Mouse (Mus musculus) limb, embryonic 14.5 days (tissue): ENCODE results near the gene Cend1. TPM values are rescaled to one million over a fixed set of nuclear protein-coding genes. Genes with fewer than 3 reads are reported as not detected.
A peak's percentile ranks its signal among the peaks of the same experiment; 100 is the strongest.

Source experiments
- ATAC-seq: fragments of 200-750 bp; cut with Nextera tagmentation; 2 replicates; pipeline ENCODE4 v1.8.0; 2017; ENCODE audit warnings: low read depth, moderate number of reproducible peaks, moderate TSS enrichment; ENCODE audit not compliant: low FRiP score
- DNase-seq: peaks from one replicate; pipeline ENCODE4 v3.0.0-alpha.2; 2015; ENCODE audit warnings: low spot score
- H3K27ac ChIP-seq: fragments of 300-500 bp; sonication (generic); replicated peaks from 2 replicates; pipeline ENCODE4 v1.5.1; 2014; ENCODE audit warnings: low read depth, mild to moderate bottlenecking, low read length, moderate library complexity, mixed read lengths
- H3K27me3 ChIP-seq: fragments of 300-500 bp; sonication (generic); 2 replicates; pipeline ENCODE4 v1.6.1; 2014; ENCODE audit warnings: low read length, mixed read lengths; ENCODE audit not compliant: control insufficient read depth, insufficient read depth
- H3K36me3 ChIP-seq: fragments of 300-500 bp; sonication (generic); 2 replicates; pipeline ENCODE4 v1.6.1; 2014; ENCODE audit warnings: mild to moderate bottlenecking, low read length, moderate library complexity, mixed read lengths; ENCODE audit not compliant: control insufficient read depth, insufficient read depth
- H3K4me1 ChIP-seq: fragments of 300-500 bp; sonication (generic); 2 replicates; pipeline ENCODE4 v1.6.1; 2014; ENCODE audit warnings: antibody characterized with exemption, low read length, mixed read lengths; ENCODE audit not compliant: control insufficient read depth, insufficient read depth
- H3K4me2 ChIP-seq: fragments of 300-500 bp; sonication (generic); replicated peaks from 2 replicates; pipeline ENCODE4 v1.6.1; 2014; ENCODE audit warnings: low read depth, mild to moderate bottlenecking, low read length, moderate library complexity; ENCODE audit not compliant: severe bottlenecking
- H3K4me3 ChIP-seq: fragments of 300-500 bp; sonication (generic); replicated peaks from 2 replicates; pipeline ENCODE4 v1.5.1; 2014; ENCODE audit warnings: low read length
- H3K9ac ChIP-seq: fragments of 300-500 bp; sonication (generic); 2 replicates; pipeline ENCODE4 v1.6.1; 2014; ENCODE audit warnings: mild to moderate bottlenecking, low read depth, low read length, moderate library complexity; ENCODE audit not compliant: severe bottlenecking
- H3K9me3 ChIP-seq: fragments of 300-500 bp; sonication (generic); 2 replicates; pipeline ENCODE4 v1.6.1; 2016; ENCODE audit warnings: low read length; ENCODE audit not compliant: control insufficient read depth
- POLR2A ChIP-seq: fragments of 200-500 bp; IDR thresholded peaks from 2 replicates; pipeline ENCODE4 v1.8.0; 2012; ENCODE audit warnings: inconsistent platforms, mild to moderate bottlenecking, moderate library complexity, borderline replicate concordance; ENCODE audit not compliant: insufficient read depth, insufficient read length; ENCODE audit errors: extremely low read depth
- WGBS: fragments of 180-500 bp; shearing (Covaris S2); extraction: QIAGEN DNeasy Blood & Tissue Kit; methylation state at CpG from one replicate; pipeline ENCODE4 v1.1.7; 2014; 5-methylcytosine and 5-hydroxymethylcytosine counted together
- polyA plus RNA-seq, 2 experiments: library from polyadenylated mRNA; depleted of rRNA in 1 of 2; stranded (reverse) in 1 of 2; unstranded in 1 of 2; fragments of >200 nt; fragmentation: Nextera tagmentation in 1 of 2; extraction: Ambion mirVana in 1 of 2; gene quantifications; 2 replicates each; pipeline versions ENCODE4 v1.2.1 to v1.2.3; 2012 to 2014

The Cend1 gene
- 1.8 TPM in 2 replicates for polyA plus RNA-seq (2012; rRNA removed)
- 0.66 and 0.75 TPM in 2 replicates for polyA plus RNA-seq (2014; fragmentation: Nextera tagmentation; extraction: Ambion mirVana)

DNA sequence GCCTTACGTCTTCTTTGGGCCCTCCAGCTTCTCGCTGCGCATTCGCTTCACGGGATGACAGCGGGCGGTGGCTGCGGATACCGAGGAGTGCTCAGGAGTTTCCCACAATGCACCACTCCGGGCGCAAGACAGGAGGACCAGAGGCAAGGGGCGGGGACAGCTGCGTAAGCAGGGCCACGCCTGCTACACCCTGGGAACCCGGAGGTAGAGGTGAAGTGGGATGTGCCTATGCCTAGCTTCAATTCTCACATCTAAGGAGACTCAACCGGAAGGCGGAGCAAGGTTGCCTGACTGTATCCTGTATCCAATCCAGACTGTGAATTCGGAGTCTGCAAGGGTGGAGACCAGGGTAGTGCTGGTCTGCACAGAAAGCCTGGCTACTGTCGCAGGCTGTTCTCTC, at the start of gene Cend1:
Gene Cend1, minus strand, starts transcription at position 182 of the 400 bp plus-strand sequence.
- 4% methylated on average over 19 of the region's 19 CpGs for WGBS
- Histone ChIP-seq H3K4me1 (peaks cover 14% of the 10 kb centered on the region), H3K9me3 (no peaks in the 10 kb centered on the region), H3K27ac (no peak within 1 kb of the TSS), H3K36me3 (peaks cover 39% of the 10 kb centered on the region), H3K9ac (peak within 1 kb of the TSS; percentile 40), H3K27me3 (no peaks in the 10 kb centered on the region), H3K4me3 (peak within 1 kb of the TSS; percentile 19), H3K4me2 (peak within 1 kb of the TSS; percentile 39)
- TF ChIP-seq POLR2A = no peak
- DNase-seq (peak; percentile 52), ATAC-seq (peak; percentile 62)

DNA sequence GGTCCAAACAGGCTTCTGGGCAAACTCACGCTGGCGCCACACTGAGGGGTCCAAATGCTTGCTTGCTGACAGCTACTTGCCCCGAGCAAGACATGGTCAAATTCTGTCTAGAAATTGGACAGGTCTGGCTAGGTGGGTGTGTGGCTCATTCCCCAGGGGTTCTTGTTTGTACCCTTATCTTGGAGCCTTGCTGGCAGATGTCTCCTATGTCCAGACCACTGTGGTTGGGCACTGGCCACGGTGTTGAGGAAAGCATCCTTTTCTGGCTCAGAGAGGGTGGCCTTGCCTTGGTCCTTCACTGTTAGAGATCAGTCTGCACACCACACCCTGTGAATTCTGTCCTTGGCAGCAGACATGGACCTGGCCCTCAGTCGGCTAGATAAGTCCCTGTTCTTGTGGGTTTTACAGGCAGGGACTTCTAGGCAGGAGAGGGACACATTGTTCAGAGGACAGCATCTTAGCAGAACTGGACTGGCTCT, 49.0 kb upstream of the Cend1 start:
- no peak for ATAC-seq
- no peak for DNase-seq
- Histone ChIP-seq H3K4me1 (peaks cover 57% of the 10 kb centered on the region), H3K36me3 (no peaks in the 10 kb centered on the region), H3K4me2 (peak overlapping the region; percentile 91; the same call in 1 of the 2 replicates), H3K9ac (no peak overlapping the region), H3K27me3 (peaks cover 7% of the 10 kb centered on the region; the same call in 1 of the 2 replicates), H3K27ac (peak overlapping the region; percentile 92), H3K9me3 (no peaks in the 10 kb centered on the region), H3K4me3 (peak overlapping the region; percentile 6; the same call in 1 of the 2 replicates)
- no peak for TF ChIP-seq POLR2A
- 67% methylated on average over 5 of the region's 5 CpGs for WGBS

DNA sequence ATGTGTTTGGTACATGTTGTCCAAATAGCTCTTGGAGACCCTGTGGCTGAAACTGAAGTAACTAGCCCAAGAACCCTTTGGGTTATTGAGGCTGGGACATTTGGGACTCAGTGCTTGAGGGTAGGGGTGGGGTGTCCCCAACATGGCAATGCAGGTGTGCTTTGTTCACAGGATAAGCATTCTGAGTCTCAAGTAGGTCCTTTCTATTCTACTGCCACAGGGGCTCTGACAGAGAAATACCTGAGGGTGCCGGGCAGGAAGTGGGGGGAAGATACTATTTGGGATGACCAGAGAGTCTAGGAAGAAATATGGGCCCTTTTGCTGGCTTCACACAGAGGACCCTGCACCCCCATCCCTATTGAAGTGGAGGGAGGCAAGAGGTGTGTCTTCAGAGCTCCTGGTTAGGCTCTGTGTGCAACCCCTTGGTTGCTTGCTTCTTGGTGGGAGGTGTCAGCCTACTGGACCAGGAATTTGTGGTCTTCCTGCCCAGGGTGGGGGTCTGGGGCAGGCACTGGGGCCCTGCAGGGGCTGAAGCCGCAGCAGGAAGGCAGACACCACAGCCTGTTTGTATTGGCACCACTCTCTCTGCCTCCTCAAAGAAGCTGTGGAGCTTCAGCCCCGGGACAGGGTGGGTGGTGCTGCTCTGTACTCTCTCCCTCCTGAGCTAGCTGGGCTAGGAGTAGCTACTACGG, 48.4 kb upstream of the Cend1 start:
- WGBS = 62% methylated on average over 4 of the region's 4 CpGs
- DNase-seq (peak; percentile 38), ATAC-seq (no peak)
- Histone ChIP-seq H3K4me1 (peaks cover 56% of the 10 kb centered on the region), H3K27ac (peak overlapping the region; percentile 92), H3K4me2 (peak overlapping the region; percentile 91), H3K36me3 (peaks cover 2% of the 10 kb centered on the region), H3K27me3 (0 out of 2 replicates have a peak, but pooled peaks cover 4% of the 10 kb centered on the region), H3K4me3 (peak overlapping the region; percentile 59; the same call in 1 of the 2 replicates), H3K9ac (no peak overlapping the region), H3K9me3 (no peaks in the 10 kb centered on the region)
- TF ChIP-seq POLR2A = no peak

DNA sequence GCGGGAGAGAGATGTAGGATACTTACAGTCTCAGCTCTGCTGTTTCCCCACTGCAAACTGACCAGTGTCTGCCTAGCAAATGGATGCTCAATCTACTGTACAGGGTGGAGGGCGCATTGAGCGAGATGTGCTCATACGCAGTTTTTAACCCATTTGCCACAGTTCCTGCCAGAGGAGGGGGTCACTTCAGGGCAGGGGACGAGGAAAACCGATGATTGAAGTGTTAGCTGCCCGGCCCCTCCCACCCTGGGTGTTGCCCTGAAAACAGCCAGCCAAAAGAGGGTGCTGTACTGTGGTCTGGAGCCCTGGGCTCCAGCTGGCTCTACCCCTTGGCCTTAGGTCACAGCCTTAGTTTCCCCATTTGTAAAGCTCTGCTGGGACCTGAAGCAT, 47.7 kb upstream of the Cend1 start:
- H3K27me3 ChIP-seq = no peaks in the 10 kb centered on the region
- TF ChIP-seq POLR2A = no peak
- H3K4me1 ChIP-seq = peaks cover 49% of the 10 kb centered on the region
- peak overlapping the region; percentile 96 for H3K9ac ChIP-seq
- no peak for ATAC-seq
- DNase-seq = no peak
- peak overlapping the region; percentile 92 for H3K27ac ChIP-seq
- H3K4me3 ChIP-seq = peak overlapping the region; percentile 59
- 21% methylated on average over 7 of the region's 7 CpGs for WGBS
- H3K4me2 ChIP-seq = peak overlapping the region; percentile 91
- H3K36me3 ChIP-seq = peaks cover 10% of the 10 kb centered on the region
- H3K9me3 ChIP-seq = no peaks in the 10 kb centered on the region

DNA sequence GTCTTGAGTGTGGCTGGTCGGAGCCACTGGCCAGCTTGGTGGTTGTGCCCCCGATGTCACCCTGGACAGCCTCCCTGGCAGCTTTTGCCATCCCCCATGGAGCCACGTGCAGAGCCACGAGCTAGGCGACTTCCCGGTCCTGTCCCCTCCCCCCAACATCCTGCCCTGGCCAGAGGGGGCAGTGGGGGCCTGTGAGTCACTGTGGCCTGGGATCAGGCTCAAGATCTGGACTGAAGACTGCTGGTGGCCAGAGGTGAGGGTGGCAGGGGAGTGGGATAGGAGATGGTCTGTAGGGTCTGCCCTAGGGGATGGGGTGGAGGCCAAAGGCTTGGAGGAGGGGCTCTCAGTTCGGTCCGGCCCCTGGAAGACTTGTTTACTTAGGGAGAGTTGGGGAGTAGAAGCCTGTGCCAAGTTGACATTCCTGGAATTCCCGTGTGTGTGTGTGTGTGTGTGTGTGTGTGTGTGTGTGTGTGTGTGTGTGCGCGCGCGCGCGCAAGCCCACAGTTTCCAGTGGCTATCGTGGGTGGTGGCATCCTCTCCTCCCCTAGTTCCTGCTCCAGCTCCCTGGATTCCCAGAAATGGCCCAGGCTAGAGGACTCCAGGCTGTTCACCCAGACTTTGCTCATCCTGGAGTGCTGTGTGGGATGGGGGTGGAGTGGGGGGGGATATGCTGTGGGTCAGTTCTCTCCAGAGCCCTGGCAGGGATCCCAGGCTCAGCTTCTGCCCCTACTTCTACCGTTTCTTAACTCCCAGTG, 47.1 kb upstream of the Cend1 start:
- no peaks in the 10 kb centered on the region for H3K9me3 ChIP-seq
- H3K27me3 ChIP-seq = no peaks in the 10 kb centered on the region
- H3K27ac ChIP-seq = peak overlapping the region; percentile 92
- DNase-seq = peak; percentile 68
- peaks cover 14% of the 10 kb centered on the region for H3K36me3 ChIP-seq
- peak; percentile 53 for ATAC-seq
- peak overlapping the region; percentile 91 for H3K4me2 ChIP-seq
- H3K4me1 ChIP-seq = peaks cover 44% of the 10 kb centered on the region
- H3K4me3 ChIP-seq = peak overlapping the region; percentile 59
- H3K9ac ChIP-seq = peak overlapping the region; percentile 96
- no peak for TF ChIP-seq POLR2A
- under 1% methylated on average over 17 of the region's 17 CpGs for WGBS
